Mouse (Mus musculus): ENCODE measurements around the gene Bax. TPM values are rescaled to one million over a fixed set of nuclear protein-coding genes. Genes with fewer than 3 reads are reported as not detected.
"Not testable (repeated sequence)": the region's sequence is repeated elsewhere in the genome, so short reads cannot be mapped to it uniquely, and the experiment has no call there.

The Bax gene
- total RNA-seq, 2 experiments from 2014 or later, result 75.8 to 78.4 TPM

DNA sequence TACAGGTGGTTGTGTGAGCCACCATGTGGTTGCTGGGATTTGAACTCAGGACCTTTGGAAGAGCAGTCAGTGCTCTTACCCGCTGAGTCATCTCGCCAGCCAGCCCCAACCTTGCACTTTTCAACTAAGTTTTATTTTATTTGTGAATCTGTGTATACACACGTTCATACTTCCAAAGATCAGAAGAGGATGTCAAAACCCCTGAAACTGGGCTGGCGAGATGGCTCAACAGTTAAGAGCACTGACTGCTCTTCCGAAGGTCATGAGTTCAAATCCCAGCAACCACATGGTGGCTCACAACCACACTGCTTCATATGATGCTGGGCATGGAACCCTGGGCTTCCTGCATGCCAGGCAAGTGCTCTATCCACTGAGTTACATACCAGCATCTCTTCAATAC is 18.3 kb upstream of the Bax start:
- not testable (repeated sequence) for DNase-seq (ENCODE audit: low spot score in 2 of 2)

DNA sequence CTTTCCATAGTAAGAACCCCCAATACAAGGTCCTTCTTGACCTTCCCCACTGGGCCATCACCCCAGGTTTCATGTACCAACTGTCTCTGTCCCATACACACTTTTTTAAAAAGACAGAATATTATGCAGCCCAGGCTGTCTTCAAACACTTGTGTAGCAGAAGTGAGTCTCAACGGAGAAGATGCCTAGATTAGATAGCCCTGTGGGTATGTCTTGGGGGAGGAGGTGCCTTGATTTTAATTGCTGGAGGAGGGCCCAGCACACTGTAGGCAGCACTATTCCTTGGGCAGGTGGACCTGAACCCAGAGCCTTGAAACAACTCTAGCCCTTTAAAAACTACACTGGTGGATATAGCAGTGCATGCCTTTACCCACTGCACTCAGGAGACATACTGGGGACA is 15.5 kb upstream of the Bax start:
- DNase-seq (ENCODE audit: low spot score in 2 of 2), result no peak

- no peak for DNase-seq (ENCODE audit: low spot score in 2 of 2)
These were observed 14.8 kb upstream of the Bax start, which contains the start of gene Tulp2 for GRCm38 (mm10) chr7:45481374-45481927. Tulp2 (plus strand) TSS chr7:45481877.

- not testable (repeated sequence) for DNase-seq (ENCODE audit: low spot score in 2 of 2)
These were observed 13.6 kb upstream of the Bax start for GRCm38 (mm10) chr7:45480310-45480709.

DNA sequence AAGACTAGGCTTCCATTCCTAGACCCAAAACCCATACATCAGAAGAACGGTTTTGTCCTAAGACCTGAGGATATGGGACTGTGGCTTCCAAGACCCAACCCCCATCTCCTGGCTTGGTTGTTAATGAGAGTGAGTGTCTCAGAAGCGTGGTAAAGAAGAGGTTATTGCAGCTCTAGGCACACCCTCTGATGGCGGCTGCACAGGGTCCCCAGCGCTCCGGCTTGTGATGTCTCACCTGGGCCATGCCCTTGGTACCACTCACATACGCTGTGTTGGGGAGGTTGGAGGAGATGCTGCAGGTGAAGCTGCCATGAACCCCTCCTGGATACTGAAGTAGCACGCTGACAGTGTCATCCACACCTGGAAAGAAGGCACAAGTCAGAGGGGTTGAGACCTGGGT is 12.1 kb upstream of the Bax start:
- DNase-seq (ENCODE audit: low spot score in 2 of 2), result no peak

DNA sequence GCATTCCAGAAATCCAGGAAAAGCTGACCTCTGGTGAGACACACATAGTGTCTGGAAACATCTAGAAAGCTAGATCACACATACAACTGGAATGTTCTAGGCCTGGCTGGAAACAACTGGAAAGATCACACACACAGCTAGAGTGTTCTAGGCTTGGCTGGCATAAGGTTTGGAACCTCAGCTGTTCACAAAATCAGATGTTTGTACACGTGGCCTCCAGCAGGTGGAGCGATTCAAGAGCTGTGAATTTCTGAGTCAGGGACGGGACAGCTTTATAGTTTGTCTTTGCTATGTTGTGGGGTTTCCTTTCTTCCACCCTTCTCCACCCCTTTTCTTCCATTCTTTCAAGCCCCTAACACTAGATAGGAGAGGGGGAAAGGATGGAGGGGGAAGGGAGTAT is 10.3 kb upstream of the Bax start:
- DNase-seq (ENCODE audit: low spot score in 2 of 2), result no peak

DNA sequence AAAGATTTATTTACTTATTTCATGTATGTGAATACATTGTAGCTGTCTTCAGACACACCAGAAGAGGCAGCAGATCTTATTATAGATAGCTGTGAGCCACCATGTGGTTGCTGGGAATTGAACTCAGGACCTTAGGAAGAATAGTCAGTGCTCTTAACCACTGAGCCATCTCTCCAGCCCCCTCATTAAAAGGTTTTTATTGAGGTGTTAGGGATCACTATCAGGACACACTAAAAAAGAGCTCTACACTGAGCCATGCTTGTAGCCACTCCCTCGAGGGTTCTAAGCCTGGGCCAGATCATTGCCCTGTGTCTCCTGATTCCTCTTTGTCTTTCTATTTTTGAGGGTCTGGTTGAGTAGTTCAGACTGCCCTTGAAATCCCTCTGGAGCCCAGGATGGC is 9.8 kb upstream of the Bax start:
- DNase-seq (ENCODE audit: low spot score in 2 of 2), result no peak

DNA sequence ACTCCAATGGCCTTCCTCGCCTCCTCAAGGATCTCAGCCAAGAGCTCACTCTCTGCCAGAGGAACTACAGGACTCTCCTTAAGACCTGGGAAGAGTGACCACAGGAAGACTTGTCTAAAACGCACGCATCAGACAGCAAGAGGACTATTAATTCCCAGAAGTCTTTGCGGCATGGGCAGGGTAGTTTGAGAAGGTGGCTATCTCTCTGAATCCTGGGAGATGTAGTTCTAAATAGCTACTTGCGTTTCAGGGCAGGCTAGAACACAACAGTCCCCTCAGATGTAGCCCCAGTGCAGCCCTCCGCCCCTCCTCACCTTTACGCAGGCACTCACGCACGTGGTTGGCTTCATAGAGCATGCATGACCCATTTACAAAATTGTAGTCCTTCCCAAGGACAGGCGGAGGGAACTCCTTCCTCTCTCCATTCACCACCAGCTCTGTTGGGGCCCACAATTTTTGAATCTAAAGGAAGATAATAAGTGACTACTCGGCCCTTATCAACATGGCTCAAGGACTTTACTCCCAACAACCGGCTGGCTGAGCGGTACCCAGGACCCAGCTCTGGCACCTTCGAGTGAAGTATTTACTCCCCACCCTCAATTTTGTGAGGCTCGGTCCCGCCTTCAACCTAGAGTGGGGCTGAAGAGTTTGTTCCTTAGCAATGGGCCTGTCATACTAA is 8.7 kb upstream of the Bax start:
- DNase-seq (ENCODE audit: low spot score in 2 of 2), result no peak

- no peak for DNase-seq (ENCODE audit: low spot score in 2 of 2)
These were observed 4.2 kb upstream of the Bax start for GRCm38 (mm10) chr7:45470869-45471268.

DNA sequence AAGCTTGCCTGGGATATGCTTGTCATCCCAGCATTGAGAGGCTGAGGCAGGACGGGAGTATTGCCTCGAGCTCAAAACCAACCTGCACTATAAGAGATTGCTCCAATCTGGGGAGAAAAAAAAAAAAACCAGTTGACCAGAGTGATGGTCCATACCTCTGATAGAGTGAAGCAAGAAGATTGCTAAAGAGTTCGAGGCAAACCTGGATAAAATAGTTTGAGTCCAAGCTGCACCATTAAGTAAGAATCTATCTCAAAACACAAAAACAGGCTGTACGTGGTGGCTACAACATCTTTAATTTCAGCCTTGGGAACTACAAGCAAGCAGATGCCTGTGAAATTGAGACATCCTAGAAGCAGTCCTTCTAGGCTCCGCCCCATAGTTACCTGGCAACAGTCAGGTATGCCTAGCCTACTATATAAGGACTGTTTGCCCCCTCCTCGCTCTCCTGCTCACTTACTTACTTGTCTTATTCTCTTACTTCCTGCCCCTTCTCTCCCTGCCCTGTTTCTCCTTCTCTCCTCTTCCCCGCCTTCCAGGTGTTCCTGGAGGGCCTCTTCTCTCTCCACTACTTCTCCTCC is 482 bp upstream of the Bax start:
- no peak for DNase-seq (ENCODE audit: low spot score in 2 of 2)

GRCm38 (mm10) chr7:45465549-45465948 is 1.1 kb downstream of the Bax start:
- no peak for DNase-seq (ENCODE audit: low spot score in 2 of 2)

- no peak for DNase-seq (ENCODE audit: low spot score in 2 of 2)
These were observed 1.6 kb downstream of the Bax start for GRCm38 (mm10) chr7:45465112-45465511.

DNA sequence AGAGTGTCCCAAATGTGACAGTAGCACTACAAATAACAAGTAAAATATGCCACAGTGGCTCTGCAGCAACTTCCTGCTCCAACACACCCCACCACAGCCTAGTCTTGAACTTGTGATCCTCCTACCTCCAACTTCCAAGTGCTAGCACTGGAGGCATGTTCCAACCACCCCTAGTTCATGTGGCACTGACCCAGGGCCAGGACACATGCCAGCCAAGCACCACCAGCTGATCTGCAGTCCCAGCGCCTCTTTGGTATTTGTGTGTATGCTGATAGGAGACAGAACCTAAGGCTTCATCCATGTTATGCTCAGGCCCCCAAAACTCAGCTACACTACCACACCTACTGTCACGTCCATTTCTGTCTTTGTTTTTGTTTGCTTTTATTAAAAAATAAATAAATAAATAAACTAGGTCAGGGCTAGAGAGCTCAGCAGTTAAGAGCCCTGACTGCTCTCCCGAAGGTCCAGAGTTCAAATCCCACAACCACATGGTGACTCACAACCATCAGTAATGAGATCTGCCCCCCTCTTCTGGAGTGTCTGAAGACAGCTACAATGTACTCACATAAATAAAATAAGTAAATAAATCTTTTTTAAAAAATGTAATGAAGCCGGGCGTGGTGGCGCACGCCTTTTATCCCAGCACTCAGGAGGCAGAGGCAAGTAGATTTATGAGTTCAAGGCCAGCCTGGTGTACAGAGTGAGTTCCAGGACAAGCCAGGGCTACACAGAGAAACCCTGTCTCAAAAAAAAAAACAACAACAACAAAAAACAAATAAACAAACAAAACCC is 2.5 kb downstream of the Bax start:
- DNase-seq (ENCODE audit: low spot score in 2 of 2), result no peak

- not testable (repeated sequence) for DNase-seq (ENCODE audit: low spot score in 2 of 2)
These were observed 3.8 kb downstream of the Bax start for GRCm38 (mm10) chr7:45462868-45463267.

GRCm38 (mm10) chr7:45462325-45462724 is 4.4 kb downstream of the Bax start:
- DNase-seq (ENCODE audit: low spot score in 2 of 2), result no peak

- DNase-seq (ENCODE audit: low spot score in 2 of 2), result no peak
These were observed 4.9 kb downstream of the Bax start for GRCm38 (mm10) chr7:45461781-45462180.

DNA sequence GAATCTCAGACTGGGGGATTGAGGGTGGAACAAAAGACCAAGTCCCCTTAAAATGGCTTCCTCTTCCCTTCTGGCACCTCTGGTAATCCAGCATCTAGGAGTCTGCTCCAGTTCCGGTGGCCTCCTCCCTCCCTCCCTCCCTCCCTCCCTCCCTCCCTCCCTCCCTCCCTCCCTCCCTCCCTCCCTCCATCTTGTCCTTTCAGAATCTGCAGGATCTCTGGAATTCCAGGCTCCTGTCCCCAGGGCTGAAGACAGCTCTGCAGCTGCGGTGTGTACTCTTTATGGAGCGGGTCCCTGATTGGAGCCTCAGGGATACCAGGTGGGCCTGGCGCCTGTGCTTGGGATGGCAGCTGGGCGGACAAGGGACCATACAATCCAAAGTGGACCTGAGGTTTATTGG is 5.4 kb downstream of the Bax start:
- DNase-seq (ENCODE audit: low spot score in 2 of 2), result no peak

GRCm38 (mm10) chr7:45460860-45461314 is 5.8 kb downstream of the Bax start:
- no peak for DNase-seq (ENCODE audit: low spot score in 2 of 2)

DNA sequence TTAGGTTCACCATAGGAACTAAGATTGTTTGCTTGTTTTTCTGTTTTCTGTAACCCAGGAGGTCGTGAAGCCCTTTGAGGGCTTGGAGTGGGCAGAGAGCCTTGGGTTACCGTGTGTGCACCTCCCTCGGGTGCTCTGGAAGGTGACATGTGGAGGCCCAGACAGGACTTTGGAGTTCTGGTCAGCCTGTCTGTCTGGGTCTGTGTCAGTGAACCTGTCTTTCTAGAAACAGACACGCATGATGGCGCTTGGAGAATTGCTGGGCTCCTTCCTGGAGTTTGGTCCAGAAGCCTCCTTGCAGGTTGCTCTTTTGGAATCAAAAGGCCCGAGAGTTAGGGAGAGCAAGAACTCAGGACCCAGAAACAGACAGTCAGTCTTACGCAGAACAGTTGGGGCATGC is 6.3 kb downstream of the Bax start:
- no peak for DNase-seq (ENCODE audit: low spot score in 2 of 2)

GRCm38 (mm10) chr7:45459564-45460140 is 7.0 kb downstream of the Bax start, which contains the start of gene Ftl1:
Ftl1 (minus strand) TSS chr7:45459884.
- DNase-seq (ENCODE audit: low spot score in 2 of 2), result peak; percentile 81 to 96

GRCm38 (mm10) chr7:45458748-45459563 is 7.7 kb downstream of the Bax start:
- peak; percentile 56 to 72 for DNase-seq (ENCODE audit: low spot score in 2 of 2)

Data from adrenal gland, postnatal 4 days (tissue).